Mouse (Mus musculus): ENCODE data around the gene Elmo3. TPM values are rescaled to one million over a fixed set of nuclear protein-coding genes. Genes with fewer than 3 reads are reported as not detected.

Elmo3 gene
- 2.6 and 3.1 TPM in 2 replicates for polyA plus RNA-seq (2015; fragmentation: Nextera tagmentation; extraction: Ambion mirVana)

GRCm38 (mm10) chr8:105305211-105306145 is at the start of gene Elmo3:
Elmo3 (plus strand) TSS chr8:105305601.

DNA sequence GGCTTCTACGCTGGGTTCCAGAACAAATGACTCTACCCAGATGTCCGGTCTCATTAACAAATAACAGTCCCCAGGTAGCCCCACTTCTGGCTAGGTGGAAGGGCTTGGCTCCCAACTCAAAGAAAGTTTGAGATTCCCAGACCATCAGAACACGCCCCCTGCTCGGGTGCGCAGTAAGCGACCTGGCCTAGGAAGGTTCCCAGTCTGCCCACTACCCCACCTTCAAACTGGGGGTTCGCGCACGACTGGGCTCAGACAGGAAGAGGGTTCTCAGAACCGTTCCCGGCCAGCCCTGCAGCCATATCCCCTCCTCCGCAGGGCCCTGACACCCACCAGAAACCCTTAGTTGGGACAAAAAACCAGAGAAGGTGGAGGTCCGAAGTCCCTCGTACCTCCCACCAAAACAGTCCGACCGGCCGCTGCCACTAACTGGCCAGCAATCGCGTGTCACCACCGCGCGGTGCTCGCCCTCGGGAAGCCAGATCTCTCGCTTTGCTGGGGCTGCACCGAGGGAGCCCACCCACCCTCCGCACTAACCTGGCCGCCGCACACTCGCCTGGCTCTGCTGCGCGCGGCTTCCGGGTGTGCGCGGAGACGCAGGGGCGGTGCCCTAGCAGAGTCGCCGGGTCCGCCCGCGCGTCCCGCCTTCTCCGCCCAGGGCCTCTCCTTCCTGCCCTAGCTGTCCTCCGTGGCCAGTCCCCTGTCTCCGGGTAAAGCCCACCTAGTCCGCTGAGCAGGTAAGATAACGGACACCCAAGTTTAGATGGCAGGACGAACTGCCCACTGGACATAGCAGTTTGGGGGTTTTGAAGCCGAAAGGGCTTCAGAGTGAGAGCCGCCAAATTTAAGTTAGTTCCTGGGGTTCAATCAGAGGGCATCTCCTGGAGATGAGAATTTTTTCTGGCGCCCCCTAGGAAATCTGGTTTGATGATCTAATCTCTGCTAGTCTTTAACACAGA is 41.1 kb upstream of the Elmo3 start, which contains the start of the genes Tradd and Fbxl8:
Tradd (minus strand) TSS at position 586 of the 959 bp plus-strand sequence.
Fbxl8 (plus strand) TSS at position 625 of the 959 bp plus-strand sequence.

DNA sequence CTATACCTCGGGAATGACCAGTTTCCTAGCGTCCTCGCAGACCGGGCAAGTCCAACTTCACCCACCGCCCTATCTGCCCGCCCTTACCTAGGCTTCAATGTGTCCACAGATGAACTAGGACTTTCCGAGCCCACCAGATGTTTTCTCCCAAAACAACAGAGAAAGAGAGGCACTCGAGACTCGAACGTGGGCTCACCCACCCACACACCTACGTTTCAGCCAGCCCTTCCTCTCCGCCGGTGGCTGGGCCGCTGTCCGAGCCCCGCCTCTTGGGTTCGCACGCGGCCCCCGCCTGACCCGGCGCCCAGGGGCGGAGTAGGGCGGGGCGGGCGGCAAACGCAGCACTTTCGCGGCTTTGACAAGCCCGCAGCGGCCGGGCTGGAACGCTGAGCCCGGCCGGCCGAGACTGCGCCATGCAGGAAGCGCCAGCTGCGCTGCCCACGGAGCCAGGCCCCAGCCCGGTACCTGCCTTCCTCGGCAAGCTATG is 35.9 kb upstream of the Elmo3 start, which contains the start of gene Hsf4:
Hsf4 (plus strand) TSS at position 341 of the 487 bp plus-strand sequence.

GRCm38 (mm10) chr8:105275840-105276239 is 29.6 kb upstream of the Elmo3 start, which contains the start of gene Nol3:
Nol3 (plus strand) TSS chr8:105276140.

DNA sequence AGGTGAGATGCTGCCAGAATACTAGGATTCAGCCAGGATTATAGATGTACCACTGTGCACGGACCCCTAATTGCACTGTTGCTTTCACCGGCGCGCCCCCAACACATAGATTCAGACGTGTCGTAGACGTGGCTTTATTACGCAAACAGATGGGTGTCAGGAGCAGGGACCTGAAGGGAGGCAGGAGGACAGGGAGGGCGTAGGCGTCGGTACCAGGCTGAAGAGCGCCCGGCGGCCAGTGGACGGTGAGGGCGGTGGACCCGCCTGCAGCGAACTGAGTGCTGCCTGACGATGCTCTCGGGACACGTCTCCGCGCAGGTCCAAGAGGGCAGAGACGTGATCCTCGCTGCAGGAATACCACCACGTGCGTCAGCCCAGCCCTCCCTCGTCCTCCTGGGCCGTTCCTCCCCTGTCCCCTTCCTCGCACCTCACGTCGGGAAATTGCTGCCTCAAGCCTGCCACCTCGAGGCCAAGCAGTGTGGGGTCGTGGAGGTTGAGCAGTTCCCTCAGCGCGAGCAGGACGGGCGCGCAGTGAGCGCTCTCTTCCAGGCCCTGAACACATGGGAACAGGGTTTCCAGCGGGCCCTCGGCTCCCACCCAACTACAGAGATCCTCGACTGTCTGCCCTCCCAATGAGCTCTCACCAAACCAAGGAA is 15.5 kb upstream of the Elmo3 start, which contains the start of gene 4931428F04Rik:
4931428F04Rik (minus strand) TSS at position 60 of the 656 bp plus-strand sequence.

GRCm38 (mm10) chr8:105295895-105296573 is 9.4 kb upstream of the Elmo3 start, which contains the start of gene Exoc3l:
Exoc3l (minus strand) TSS chr8:105296101.

DNA sequence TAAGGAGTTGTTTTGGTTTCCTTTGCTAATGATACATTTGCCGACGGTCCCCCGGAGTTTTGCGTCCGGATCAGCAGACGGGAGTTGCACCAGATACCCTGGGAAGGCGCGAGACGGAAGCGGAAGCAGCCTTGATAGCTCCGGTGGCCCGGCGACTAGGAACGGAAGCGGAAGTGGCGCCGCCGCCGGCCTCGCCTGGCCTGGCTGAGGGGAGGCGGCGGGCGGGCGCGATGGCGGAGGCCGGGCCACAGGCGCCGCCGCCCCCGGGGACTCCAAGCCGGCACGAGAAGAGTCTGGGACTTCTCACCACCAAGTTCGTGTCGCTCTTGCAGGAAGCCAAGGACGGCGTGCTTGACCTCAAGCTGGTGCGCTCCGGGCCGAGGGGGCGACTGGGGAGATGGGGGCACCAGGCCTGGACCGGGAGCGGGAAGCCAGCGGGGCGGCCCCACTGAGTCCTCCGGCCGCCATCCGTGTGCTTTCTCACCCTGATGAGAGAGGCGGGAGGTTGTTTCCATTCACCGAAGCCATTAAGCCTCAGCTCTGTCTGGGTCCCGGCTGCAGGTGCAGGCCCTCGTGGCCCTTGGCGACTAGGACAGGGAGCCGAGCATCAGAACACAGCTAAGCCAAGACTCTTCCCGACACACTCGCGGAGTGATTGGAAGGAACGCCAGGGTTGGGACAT is 7.7 kb upstream of the Elmo3 start, which contains the start of gene E2f4:
E2f4 (plus strand) TSS at position 153 of the 682 bp plus-strand sequence.

GRCm38 (mm10) chr8:105326141-105326672 is 20.8 kb downstream of the Elmo3 start, which contains the start of the genes Lrrc29 and Tmem208:
Lrrc29 (minus strand) TSS chr8:105326278.
Tmem208 (plus strand) TSS chr8:105326354.

DNA sequence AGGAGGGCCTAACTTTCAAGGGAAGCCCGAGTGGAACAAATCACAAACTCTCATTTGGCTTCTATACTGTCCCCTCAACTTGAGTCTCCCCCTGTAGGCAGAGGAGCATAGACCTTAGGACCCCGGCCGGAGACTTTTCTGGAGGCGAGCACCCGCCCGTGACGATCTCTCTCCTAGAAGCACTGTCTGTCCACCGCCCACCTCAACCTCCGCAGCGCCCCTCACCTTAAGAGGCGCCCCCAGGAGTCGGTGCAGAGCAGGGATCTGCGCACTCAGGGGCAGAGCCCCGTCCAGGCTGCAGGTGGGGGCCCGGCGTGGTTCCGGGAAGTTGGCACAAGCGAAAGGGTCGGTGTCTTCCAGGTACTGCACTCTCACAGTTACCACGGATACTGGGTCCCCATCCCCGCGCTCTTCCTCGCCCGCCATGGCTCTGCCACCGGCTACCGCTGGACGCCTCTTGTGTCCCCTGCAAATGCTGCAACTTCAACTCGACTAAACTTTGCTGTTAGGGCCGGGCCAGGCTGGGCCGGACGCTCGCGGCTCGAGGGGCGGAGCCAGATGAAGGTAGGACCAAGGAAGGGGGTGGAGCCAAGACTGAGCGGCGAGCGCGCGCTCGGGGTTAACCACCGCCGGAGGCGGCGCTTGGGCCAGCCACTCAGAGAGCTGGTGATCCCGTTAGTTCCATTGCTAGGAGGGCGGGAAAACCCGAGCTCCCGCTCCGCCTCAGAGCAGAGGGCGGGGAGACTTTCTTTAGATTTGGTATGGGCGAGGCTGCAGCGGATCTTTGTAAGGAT is 42.2 kb downstream of the Elmo3 start, which contains the start of gene Fhod1:
Fhod1 (minus strand) TSS at position 526 of the 794 bp plus-strand sequence.

DNA sequence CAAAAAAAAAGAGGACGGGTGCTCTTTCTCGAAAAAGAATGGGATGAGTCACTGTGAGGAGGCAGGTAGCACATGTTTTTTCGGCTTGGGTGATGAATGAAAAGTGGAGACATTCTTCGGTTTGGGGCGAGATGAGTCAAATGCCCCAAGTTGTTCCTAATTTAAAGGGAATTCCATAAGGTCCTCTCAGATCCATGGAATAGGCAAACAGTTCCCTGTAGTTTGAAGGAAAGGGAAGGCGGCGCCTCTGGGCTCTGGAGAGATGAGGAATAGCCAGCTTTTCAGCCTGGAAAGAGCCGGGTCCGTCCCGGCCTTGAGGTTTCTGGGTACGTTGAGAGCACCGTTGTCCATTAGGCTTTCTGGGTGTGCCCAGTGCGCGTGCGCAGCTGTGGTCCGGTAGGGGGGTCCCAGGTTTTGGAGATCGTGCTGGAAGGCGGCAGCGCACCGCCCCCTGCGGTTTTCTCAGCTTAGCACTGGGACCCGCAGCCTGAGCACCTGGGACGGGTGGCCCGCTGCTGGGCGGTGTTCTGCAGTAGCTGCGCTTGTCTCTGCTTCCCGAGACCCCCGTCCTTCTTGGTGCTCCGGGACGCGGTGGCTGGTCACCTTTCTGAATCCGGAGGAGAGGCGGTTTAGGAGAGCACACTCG is 43.2 kb downstream of the Elmo3 start, which contains the start of gene Slc9a5:
Slc9a5 (plus strand) TSS at position 394 of the 646 bp plus-strand sequence.

MicroRNA genes within 50 kb of the gene (microRNA counts, 519-probe panel; counts per million panel counts)
- 88.3 counts per million for microRNA mmu-miR-328

Other genes with a start within 250 kb of the Elmo3 start
- not detected in 2 replicates for gene Ces3b, start 221.8 kb upstream of the Elmo3 start, polyA plus RNA-seq (2015; fragmentation: Nextera tagmentation; extraction: Ambion mirVana)
- not detected in 2 replicates for gene Ces4a, start 173.8 kb upstream of the Elmo3 start, polyA plus RNA-seq (2015; fragmentation: Nextera tagmentation; extraction: Ambion mirVana)
- gene Cbfb, start 134.9 kb upstream of the Elmo3 start, polyA plus RNA-seq (2015; fragmentation: Nextera tagmentation; extraction: Ambion mirVana): 21.4 and 26.8 TPM in 2 replicates
- gene D230025D16Rik, start 80.5 kb upstream of the Elmo3 start, polyA plus RNA-seq (2015; fragmentation: Nextera tagmentation; extraction: Ambion mirVana): 15.8 and 16.8 TPM in 2 replicates
- gene B3gnt9, start 50.4 kb upstream of the Elmo3 start, polyA plus RNA-seq (2015; fragmentation: Nextera tagmentation; extraction: Ambion mirVana): 10.5 and 11.8 TPM in 2 replicates
- gene Tradd, start 41.0 kb upstream of the Elmo3 start, polyA plus RNA-seq (2015; fragmentation: Nextera tagmentation; extraction: Ambion mirVana): 22.9 and 26.6 TPM in 2 replicates
- 2.6 and 3.6 TPM in 2 replicates for gene Fbxl8, start 41.0 kb upstream of the Elmo3 start, polyA plus RNA-seq (2015; fragmentation: Nextera tagmentation; extraction: Ambion mirVana)
- 0.12 and 0.21 TPM in 2 replicates for gene Hsf4, start 35.8 kb upstream of the Elmo3 start, polyA plus RNA-seq (2015; fragmentation: Nextera tagmentation; extraction: Ambion mirVana)
- gene Nol3, start 29.5 kb upstream of the Elmo3 start, polyA plus RNA-seq (2015; fragmentation: Nextera tagmentation; extraction: Ambion mirVana): 0.14 and 0.45 TPM in 2 replicates
- gene 4931428F04Rik, start 15.7 kb upstream of the Elmo3 start, polyA plus RNA-seq (2015; fragmentation: Nextera tagmentation; extraction: Ambion mirVana): 1.3 and 1.7 TPM in 2 replicates
- gene Exoc3l, start 9.5 kb upstream of the Elmo3 start, polyA plus RNA-seq (2015; fragmentation: Nextera tagmentation; extraction: Ambion mirVana): 15.2 and 18.2 TPM in 2 replicates
- gene E2f4, start 7.9 kb upstream of the Elmo3 start, polyA plus RNA-seq (2015; fragmentation: Nextera tagmentation; extraction: Ambion mirVana): 152 and 167 TPM in 2 replicates
- 11.9 and 15.2 TPM in 2 replicates for gene Lrrc29, start 20.7 kb downstream of the Elmo3 start, polyA plus RNA-seq (2015; fragmentation: Nextera tagmentation; extraction: Ambion mirVana)
- 125 and 129 TPM in 2 replicates for gene Tmem208, start 20.8 kb downstream of the Elmo3 start, polyA plus RNA-seq (2015; fragmentation: Nextera tagmentation; extraction: Ambion mirVana)
- 4.2 and 4.6 TPM in 2 replicates for gene Fhod1, start 42.4 kb downstream of the Elmo3 start, polyA plus RNA-seq (2015; fragmentation: Nextera tagmentation; extraction: Ambion mirVana)
- gene Slc9a5, start 43.2 kb downstream of the Elmo3 start, polyA plus RNA-seq (2015; fragmentation: Nextera tagmentation; extraction: Ambion mirVana): 0.69 and 0.89 TPM in 2 replicates
- gene Plekhg4, start 67.7 kb downstream of the Elmo3 start, polyA plus RNA-seq (2015; fragmentation: Nextera tagmentation; extraction: Ambion mirVana): 0.11 and 0.12 TPM in 2 replicates
- gene Kctd19, start 107.9 kb downstream of the Elmo3 start, polyA plus RNA-seq (2015; fragmentation: Nextera tagmentation; extraction: Ambion mirVana): 0.15 TPM in 1 of 2 replicates, not detected in the other
- gene Lrrc36, start 108.0 kb downstream of the Elmo3 start, polyA plus RNA-seq (2015; fragmentation: Nextera tagmentation; extraction: Ambion mirVana): 0.25 and 0.44 TPM in 2 replicates
- 6.6 and 9.6 TPM in 2 replicates for gene Tppp3, start 165.9 kb downstream of the Elmo3 start, polyA plus RNA-seq (2015; fragmentation: Nextera tagmentation; extraction: Ambion mirVana)
- 6.8 and 10.3 TPM in 2 replicates for gene Zdhhc1, start 191.3 kb downstream of the Elmo3 start, polyA plus RNA-seq (2015; fragmentation: Nextera tagmentation; extraction: Ambion mirVana)
- gene Hsd11b2, start 213.2 kb downstream of the Elmo3 start, polyA plus RNA-seq (2015; fragmentation: Nextera tagmentation; extraction: Ambion mirVana): 1.1 and 2.4 TPM in 2 replicates